Mouse (Mus musculus): ENCODE results near the gene Tpp1. TPM values are rescaled to one million over a fixed set of nuclear protein-coding genes. Genes with fewer than 3 reads are reported as not detected.
"Not testable (repeated sequence)": the region's sequence is repeated elsewhere in the genome, so short reads cannot be mapped to it uniquely, and the experiment has no call there.

Gene Tpp1
- polyA plus RNA-seq, 1 experiment from 2014 or later: 77.5 TPM

- H3K27me3 ChIP-seq (ENCODE audit: control insufficient read depth, insufficient read depth, low read length); H3K9me3 ChIP-seq (replicated peaks; ENCODE audit: control insufficient read depth, low read length); ATAC-seq (replicated peaks; ENCODE audit: extremely low read depth, insufficient read depth, low FRiP score): not testable (repeated sequence)
- peaks cover 23% of the 10 kb centered on the region for H3K4me1 ChIP-seq (ENCODE audit: control insufficient read depth, insufficient read depth, low read length)
- H3K36me3 ChIP-seq (ENCODE audit: control insufficient read depth, insufficient read depth): peaks cover 25% of the 10 kb centered on the region
- H3K9ac ChIP-seq (ENCODE audit: low read length): peak overlapping the region; percentile 95
- 32% methylated on average over 20 of the region's 20 CpGs for WGBS
- peak overlapping the region; percentile 91 for H3K4me2 ChIP-seq (ENCODE audit: low read depth, low read length)
- H3K4me3 ChIP-seq (ENCODE audit: low read length): peak overlapping the region; percentile 90
- H3K27ac ChIP-seq (ENCODE audit: low read length): peak overlapping the region; percentile 87
These were observed 8.6 kb downstream of the Tpp1 start for GRCm38 (mm10) chr7:105743246-105743925.

GRCm38 (mm10) chr7:105742539-105743215 lies 9.4 kb downstream of the Tpp1 start:
- not testable (repeated sequence) for H3K4me2 ChIP-seq (ENCODE audit: low read depth, low read length); H3K9ac ChIP-seq (ENCODE audit: low read length); H3K9me3 ChIP-seq (replicated peaks; ENCODE audit: control insufficient read depth, low read length); H3K27me3 ChIP-seq (ENCODE audit: control insufficient read depth, insufficient read depth, low read length); H3K27ac ChIP-seq (ENCODE audit: low read length); H3K4me3 ChIP-seq (ENCODE audit: low read length); ATAC-seq (replicated peaks; ENCODE audit: extremely low read depth, insufficient read depth, low FRiP score)
- Histone ChIP-seq H3K36me3 (ENCODE audit: control insufficient read depth, insufficient read depth) (peaks cover 25% of the 10 kb centered on the region), H3K4me1 (ENCODE audit: control insufficient read depth, insufficient read depth, low read length) (peaks cover 25% of the 10 kb centered on the region)
- 83% methylated on average over 7 of the region's 7 CpGs for WGBS

- H3K36me3 ChIP-seq (ENCODE audit: control insufficient read depth, insufficient read depth): peaks cover 25% of the 10 kb centered on the region
- WGBS: 86% methylated on average over 9 of the region's 9 CpGs
- H3K9me3 ChIP-seq (replicated peaks; ENCODE audit: control insufficient read depth, low read length): no peaks in the 10 kb centered on the region
- peaks cover 27% of the 10 kb centered on the region for H3K4me1 ChIP-seq (ENCODE audit: control insufficient read depth, insufficient read depth, low read length)
- no peaks in the 10 kb centered on the region for H3K27me3 ChIP-seq (ENCODE audit: control insufficient read depth, insufficient read depth, low read length)
- H3K9ac ChIP-seq (ENCODE audit: low read length): no peak overlapping the region
- no peak for ATAC-seq (replicated peaks; ENCODE audit: extremely low read depth, insufficient read depth, low FRiP score)
- H3K4me2 ChIP-seq (ENCODE audit: low read depth, low read length): no peak overlapping the region
- H3K4me3 ChIP-seq (ENCODE audit: low read length): no peak overlapping the region
- no peak overlapping the region for H3K27ac ChIP-seq (ENCODE audit: low read length)
These were observed 10.1 kb downstream of the Tpp1 start for GRCm38 (mm10) chr7:105741978-105742377.

- Histone ChIP-seq H3K27me3 (ENCODE audit: control insufficient read depth, insufficient read depth, low read length) (no peaks in the 10 kb centered on the region), H3K36me3 (ENCODE audit: control insufficient read depth, insufficient read depth) (peaks cover 18% of the 10 kb centered on the region), H3K4me3 (ENCODE audit: low read length) (no peak overlapping the region), H3K9ac (ENCODE audit: low read length) (no peak overlapping the region), H3K27ac (ENCODE audit: low read length) (no peak overlapping the region), H3K4me2 (ENCODE audit: low read depth, low read length) (no peak overlapping the region), H3K4me1 (ENCODE audit: control insufficient read depth, insufficient read depth, low read length) (peaks cover 27% of the 10 kb centered on the region), H3K9me3 (replicated peaks; ENCODE audit: control insufficient read depth, low read length) (no peaks in the 10 kb centered on the region)
- WGBS: 83% methylated on average over 6 of the region's 6 CpGs
- ATAC-seq (replicated peaks; ENCODE audit: extremely low read depth, insufficient read depth, low FRiP score): no peak
These were observed 11.2 kb downstream of the Tpp1 start for GRCm38 (mm10) chr7:105740851-105741250.

- H3K4me2 ChIP-seq (ENCODE audit: low read depth, low read length): no peak overlapping the region
- H3K27me3 ChIP-seq (ENCODE audit: control insufficient read depth, insufficient read depth, low read length): no peaks in the 10 kb centered on the region
- ATAC-seq (replicated peaks; ENCODE audit: extremely low read depth, insufficient read depth, low FRiP score): no peak
- H3K36me3 ChIP-seq (ENCODE audit: control insufficient read depth, insufficient read depth): peaks cover 18% of the 10 kb centered on the region
- WGBS: 89% methylated on average over 13 of the region's 13 CpGs
- no peak overlapping the region for H3K9ac ChIP-seq (ENCODE audit: low read length)
- no peak overlapping the region for H3K27ac ChIP-seq (ENCODE audit: low read length)
- H3K4me1 ChIP-seq (ENCODE audit: control insufficient read depth, insufficient read depth, low read length): peaks cover 31% of the 10 kb centered on the region
- no peak overlapping the region for H3K4me3 ChIP-seq (ENCODE audit: low read length)
- H3K9me3 ChIP-seq (replicated peaks; ENCODE audit: control insufficient read depth, low read length): no peaks in the 10 kb centered on the region
These were observed 11.8 kb downstream of the Tpp1 start for GRCm38 (mm10) chr7:105740089-105740795.

- Histone ChIP-seq H3K4me3 (ENCODE audit: low read length) (peak overlapping the region; percentile 94), H3K9me3 (replicated peaks; ENCODE audit: control insufficient read depth, low read length) (no peaks in the 10 kb centered on the region), H3K27ac (ENCODE audit: low read length) (peak overlapping the region; percentile 97), H3K27me3 (ENCODE audit: control insufficient read depth, insufficient read depth, low read length) (no peaks in the 10 kb centered on the region), H3K4me2 (ENCODE audit: low read depth, low read length) (peak overlapping the region; percentile 86), H3K4me1 (ENCODE audit: control insufficient read depth, insufficient read depth, low read length) (peaks cover 29% of the 10 kb centered on the region), H3K9ac (ENCODE audit: low read length) (peak overlapping the region; percentile 98), H3K36me3 (ENCODE audit: control insufficient read depth, insufficient read depth) (peaks cover 24% of the 10 kb centered on the region)
- 3% methylated on average over 3 of the region's 3 CpGs for WGBS
- peak; percentile 69 for ATAC-seq (replicated peaks; ENCODE audit: extremely low read depth, insufficient read depth, low FRiP score)
These were observed 13.1 kb downstream of the Tpp1 start for GRCm38 (mm10) chr7:105738948-105739347.

- Histone ChIP-seq H3K4me1 (ENCODE audit: control insufficient read depth, insufficient read depth, low read length) (peaks cover 26% of the 10 kb centered on the region), H3K4me3 (ENCODE audit: low read length) (peak overlapping the region; percentile 94), H3K27ac (ENCODE audit: low read length) (peak overlapping the region; percentile 97), H3K4me2 (ENCODE audit: low read depth, low read length) (peak overlapping the region; percentile 86), H3K9ac (ENCODE audit: low read length) (peak overlapping the region; percentile 98), H3K36me3 (ENCODE audit: control insufficient read depth, insufficient read depth) (peaks cover 30% of the 10 kb centered on the region), H3K27me3 (ENCODE audit: control insufficient read depth, insufficient read depth, low read length) (no peaks in the 10 kb centered on the region), H3K9me3 (replicated peaks; ENCODE audit: control insufficient read depth, low read length) (no peaks in the 10 kb centered on the region)
- ATAC-seq (replicated peaks; ENCODE audit: extremely low read depth, insufficient read depth, low FRiP score): no peak
- WGBS: 35% methylated on average over 2 of the region's 2 CpGs
These were observed 13.7 kb downstream of the Tpp1 start for GRCm38 (mm10) chr7:105738286-105738685.

- Histone ChIP-seq H3K4me2 (ENCODE audit: low read depth, low read length) (peak overlapping the region; percentile 86), H3K9me3 (replicated peaks; ENCODE audit: control insufficient read depth, low read length) (no peaks in the 10 kb centered on the region), H3K27ac (ENCODE audit: low read length) (peak overlapping the region; percentile 98), H3K4me3 (ENCODE audit: low read length) (peak overlapping the region; percentile 94), H3K27me3 (ENCODE audit: control insufficient read depth, insufficient read depth, low read length) (no peaks in the 10 kb centered on the region), H3K4me1 (ENCODE audit: control insufficient read depth, insufficient read depth, low read length) (peaks cover 23% of the 10 kb centered on the region), H3K9ac (ENCODE audit: low read length) (peak overlapping the region; percentile 98), H3K36me3 (ENCODE audit: control insufficient read depth, insufficient read depth) (peaks cover 36% of the 10 kb centered on the region)
- ATAC-seq (replicated peaks; ENCODE audit: extremely low read depth, insufficient read depth, low FRiP score): no peak
- 14% methylated on average over 3 of the region's 3 CpGs for WGBS
These were observed 14.4 kb downstream of the Tpp1 start for GRCm38 (mm10) chr7:105737648-105738047.

Measured in heart, embryonic 16.5 days (tissue).